Mouse (Mus musculus) lung, postnatal 0 days (tissue): ENCODE results near the gene Nmi. TPM values are rescaled to one million over a fixed set of nuclear protein-coding genes. Genes with fewer than 3 reads are reported as not detected.

Experiments used
- ATAC-seq: fragments of 200-750 bp; cut with Nextera tagmentation; 2 replicates; pipeline ENCODE4 v1.8.0; 2017; ENCODE audit warnings: moderate library complexity
- DNase-seq: peaks from one replicate; pipeline ENCODE4 v3.0.0-alpha.2; 2016; ENCODE audit warnings: low spot score
- H3K27ac ChIP-seq: fragments of 300-500 bp; sonication (generic); 2 replicates; pipeline ENCODE4 v1.5.1; 2014; ENCODE audit warnings: antibody characterized with exemption, mild to moderate bottlenecking, low read length, mixed read lengths
- H3K27me3 ChIP-seq: fragments of 300-500 bp; sonication (generic); replicated peaks from 2 replicates; pipeline ENCODE4 v1.6.1; 2014; ENCODE audit warnings: low read length, mixed read lengths; ENCODE audit not compliant: insufficient read depth
- H3K36me3 ChIP-seq: fragments of 300-500 bp; sonication (generic); 2 replicates; pipeline ENCODE4 v1.6.1; 2014; ENCODE audit warnings: low read length, mixed read lengths; ENCODE audit not compliant: insufficient read depth
- H3K4me1 ChIP-seq: fragments of 300-500 bp; sonication (generic); 2 replicates; pipeline ENCODE4 v1.6.1; 2014; ENCODE audit warnings: antibody characterized with exemption, low read depth, low read length, mixed read lengths; ENCODE audit not compliant: insufficient read depth
- H3K4me2 ChIP-seq: fragments of 300-500 bp; sonication (generic); replicated peaks from 2 replicates; pipeline ENCODE4 v1.6.1; 2014; ENCODE audit warnings: low read depth, mild to moderate bottlenecking, low read length, moderate library complexity, mixed read lengths
- H3K4me3 ChIP-seq: fragments of 300-500 bp; sonication (generic); 2 replicates; pipeline ENCODE4 v1.5.1; 2014; ENCODE audit warnings: low read depth, low read length
- H3K9ac ChIP-seq: fragments of 300-500 bp; sonication (generic); replicated peaks from 2 replicates; pipeline ENCODE4 v1.6.1; 2014; ENCODE audit warnings: low read depth, mild to moderate bottlenecking
- H3K9me3 ChIP-seq: fragments of 300-500 bp; sonication (generic); 2 replicates; pipeline ENCODE4 v1.6.1; 2016; ENCODE audit warnings: low read length, mixed read lengths
- CTCF ChIP-seq: IDR thresholded peaks from 2 replicates; pipeline ENCODE4 v1.5.1; 2016; ENCODE audit warnings: antibody characterized with exemption, mild to moderate bottlenecking
- EP300 ChIP-seq: IDR thresholded peaks from 2 replicates; pipeline ENCODE4 v1.6.1; 2016; ENCODE audit warnings: antibody characterized with exemption, mild to moderate bottlenecking, control low read depth
- WGBS: fragments of 180-500 bp; shearing (Covaris S2); extraction: QIAGEN DNeasy Blood & Tissue Kit; methylation state at CpG from one replicate; pipeline ENCODE4 v1.1.7; 2014; 5-methylcytosine and 5-hydroxymethylcytosine counted together
- polyA plus RNA-seq: library from polyadenylated mRNA; unstranded; fragments of >200 nt; fragmentation: Nextera tagmentation; extraction: Ambion mirVana; gene quantifications from 2 replicates; pipeline ENCODE4 v1.2.1, GENCODE M21; 2015

Gene Nmi
- polyA plus RNA-seq, 1 experiment from 2014 or later = 36.6 TPM

DNA sequence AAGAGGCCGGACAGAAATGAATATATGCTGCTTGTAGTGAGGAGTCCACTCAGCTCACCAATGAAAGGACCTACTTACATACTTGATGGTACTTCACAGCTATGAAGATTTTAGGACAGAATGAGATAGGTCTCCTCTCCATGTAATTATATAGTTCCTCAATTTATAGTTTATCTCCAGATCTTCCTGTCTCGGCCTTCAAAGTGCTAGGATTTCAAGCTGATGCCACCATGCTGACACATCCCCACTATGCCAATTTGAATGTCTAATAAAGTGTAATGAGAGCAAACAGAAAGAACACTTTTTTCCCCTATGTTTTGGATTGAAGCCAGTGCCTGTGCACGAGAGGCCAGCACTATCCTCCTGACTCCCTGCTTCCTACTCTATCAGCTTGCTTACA, 36.7 kb downstream of the Nmi start:
- Histone ChIP-seq H3K36me3 (no peaks in the 10 kb centered on the region), H3K4me1 (peaks cover 5% of the 10 kb centered on the region; the same call in 1 of the 2 replicates), H3K9ac (no peak overlapping the region), H3K27ac (no peak overlapping the region), H3K9me3 (no peaks in the 10 kb centered on the region), H3K27me3 (no peaks in the 10 kb centered on the region), H3K4me3 (no peak overlapping the region), H3K4me2 (no peak overlapping the region)
- TF ChIP-seq EP300 (no peak), CTCF (no peak)
- 64% methylated on average over 3 of the region's 3 CpGs for WGBS
- no peak for ATAC-seq
- no peak for DNase-seq

DNA sequence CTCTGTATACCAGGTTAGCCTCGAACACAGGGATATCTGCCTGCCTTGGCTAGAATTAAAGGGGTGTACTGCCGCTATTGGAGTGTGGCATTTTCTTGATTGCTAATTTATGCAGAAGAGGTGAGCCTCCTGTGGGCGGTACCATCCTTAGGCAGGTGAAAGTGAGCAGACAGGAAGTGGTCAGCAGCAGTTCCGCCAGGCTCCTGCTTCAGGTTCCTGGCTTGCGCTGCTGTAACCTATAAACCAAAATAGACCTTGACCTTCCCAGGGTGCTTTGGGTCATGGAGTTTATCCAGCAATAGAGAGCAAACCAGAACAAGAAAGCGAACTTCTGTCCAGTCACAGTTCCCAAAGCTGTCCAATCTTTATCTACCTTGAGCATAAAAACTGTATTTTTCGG, 37.4 kb downstream of the Nmi start:
- Histone ChIP-seq H3K9ac (no peak overlapping the region), H3K4me3 (no peak overlapping the region), H3K4me2 (no peak overlapping the region), H3K36me3 (no peaks in the 10 kb centered on the region), H3K4me1 (peaks cover 5% of the 10 kb centered on the region; the same call in 1 of the 2 replicates), H3K27me3 (no peaks in the 10 kb centered on the region), H3K9me3 (no peaks in the 10 kb centered on the region), H3K27ac (no peak overlapping the region)
- ATAC-seq (no peak), DNase-seq (no peak)
- 93% methylated on average over 7 of the region's 7 CpGs for WGBS
- TF ChIP-seq EP300 (no peak), CTCF (no peak)

DNA sequence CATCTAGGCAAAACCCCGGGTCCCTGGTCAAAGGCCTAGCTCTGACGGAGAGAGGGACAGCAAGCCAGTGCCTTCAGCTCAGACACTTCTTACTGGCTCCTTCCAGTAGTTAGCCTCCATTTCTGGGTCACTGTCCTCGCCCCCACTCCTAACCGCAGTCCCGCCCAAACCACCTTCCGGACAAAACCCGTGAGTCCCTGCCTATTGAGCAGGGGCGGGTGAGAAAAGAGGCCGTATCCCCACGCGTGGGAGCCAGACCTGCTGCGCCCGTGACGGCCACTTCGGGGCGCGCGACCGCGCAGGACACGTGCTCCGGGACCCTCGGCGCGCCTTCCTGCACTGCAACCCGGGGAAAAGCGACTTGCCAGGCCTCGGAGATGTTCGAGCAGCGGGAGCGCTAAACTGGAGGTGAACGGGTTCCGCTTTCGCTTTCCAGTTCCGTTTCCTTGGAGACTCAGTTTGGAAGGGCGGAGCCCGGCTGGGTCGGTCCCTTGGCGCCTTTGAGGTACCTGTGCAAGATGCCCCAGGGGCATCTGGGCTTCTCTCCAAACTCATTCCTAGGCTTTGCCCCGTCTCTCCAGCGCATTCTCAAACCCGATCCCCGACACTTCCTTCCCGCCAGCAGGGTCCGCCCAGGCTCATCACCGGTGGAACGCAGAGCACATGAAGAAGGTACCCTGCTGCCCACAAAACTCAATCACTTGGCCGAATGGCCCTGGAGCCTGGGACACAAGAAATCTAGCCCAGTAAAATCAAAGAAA, 38.5 kb downstream of the Nmi start, which contains the start of gene Rbm43:
TSS of gene Rbm43 (minus strand) at position 590 of the 761 bp plus-strand sequence.
- under 1% methylated on average over 47 of the region's 48 CpGs for WGBS
- Histone ChIP-seq H3K4me3 (peak within 1 kb of the TSS; percentile 81), H3K27me3 (no peaks in the 10 kb centered on the region), H3K27ac (peak within 1 kb of the TSS; percentile 80), H3K4me1 (peaks cover 5% of the 10 kb centered on the region; the same call in 1 of the 2 replicates), H3K9me3 (no peaks in the 10 kb centered on the region), H3K9ac (peak within 1 kb of the TSS; percentile 62), H3K4me2 (peak within 1 kb of the TSS; percentile 80), H3K36me3 (no peaks in the 10 kb centered on the region)
- DNase-seq (peak; percentile 87), ATAC-seq (peak; percentile 86)
- TF ChIP-seq CTCF = peak; percentile 66
- no peak for TF ChIP-seq EP300

DNA sequence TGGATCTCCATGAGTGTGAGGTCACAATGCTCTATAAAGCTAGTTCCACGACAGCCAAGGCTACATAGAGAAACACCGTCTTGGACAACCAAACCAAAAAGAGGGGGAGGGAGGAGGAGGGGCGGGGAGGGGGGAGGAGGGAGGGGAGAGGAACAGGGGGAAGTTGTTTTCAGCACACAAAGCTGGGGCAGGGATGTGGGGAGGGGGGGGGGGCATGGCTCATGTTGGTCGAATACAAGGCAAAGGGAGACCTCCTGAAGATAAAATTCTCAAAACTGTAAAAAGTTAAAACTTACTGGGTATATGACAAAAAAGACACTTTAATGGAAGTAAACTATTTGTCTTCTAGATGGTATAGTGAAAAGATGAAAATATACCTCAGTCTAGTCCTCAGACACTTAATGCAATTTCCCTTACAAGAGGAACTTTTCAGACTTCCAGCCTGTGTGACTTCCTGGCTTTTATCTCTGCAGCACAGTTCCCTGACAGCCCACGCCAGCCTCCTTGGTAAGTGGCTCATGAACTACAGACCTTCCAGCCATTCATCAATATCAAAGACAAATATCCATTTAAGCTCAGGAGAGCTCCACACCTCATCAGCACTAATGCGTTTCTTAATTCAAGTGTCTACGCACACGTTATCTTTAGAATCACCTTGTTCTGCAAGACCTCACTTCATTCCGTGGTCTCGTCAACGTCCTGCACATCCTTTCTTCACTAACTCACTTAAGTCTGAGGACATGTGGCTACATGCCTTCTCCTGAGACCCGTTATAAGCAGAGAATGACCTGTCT, 39.8 kb downstream of the Nmi start:
- Histone ChIP-seq H3K4me3 (peak overlapping the region; percentile 81; the same call in 1 of the 2 replicates), H3K4me2 (peak overlapping the region; percentile 80), H3K36me3 (no peaks in the 10 kb centered on the region), H3K9me3 (no peaks in the 10 kb centered on the region), H3K27me3 (no peaks in the 10 kb centered on the region), H3K9ac (no peak overlapping the region; the same call in 1 of the 2 replicates), H3K27ac (0 out of 2 replicates have a peak overlapping the region, but pooled peaks have one; percentile 80), H3K4me1 (peaks cover 5% of the 10 kb centered on the region; the same call in 1 of the 2 replicates)
- peak; percentile 16 for DNase-seq
- no peak for TF ChIP-seq EP300
- no peak for TF ChIP-seq CTCF
- WGBS = 19% methylated on average over 11 of the region's 12 CpGs
- no peak for ATAC-seq

DNA sequence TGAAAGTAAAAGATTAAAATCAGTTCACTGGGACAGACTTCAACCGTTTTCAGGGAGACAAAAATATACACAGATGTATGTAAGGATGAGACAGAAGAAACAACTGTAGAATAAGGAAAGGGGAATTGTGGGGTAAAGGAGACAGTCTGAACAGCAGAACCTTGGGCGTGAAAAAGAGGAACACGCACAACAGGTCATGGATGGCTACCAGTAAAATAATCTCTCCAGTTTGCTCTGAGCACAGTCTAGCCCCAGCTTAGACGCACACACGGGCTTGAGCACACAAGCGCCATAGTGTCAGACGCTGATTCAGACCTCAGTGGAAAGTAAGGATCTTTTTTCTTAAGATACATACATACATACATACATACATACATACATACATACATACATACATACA, 42.1 kb downstream of the Nmi start:
- no peak for ATAC-seq
- Histone ChIP-seq H3K9ac (no peak overlapping the region), H3K4me3 (no peak overlapping the region), H3K4me2 (no peak overlapping the region), H3K4me1 (peaks cover 5% of the 10 kb centered on the region; the same call in 1 of the 2 replicates), H3K27ac (no peak overlapping the region), H3K27me3 (no peaks in the 10 kb centered on the region), H3K36me3 (no peaks in the 10 kb centered on the region), H3K9me3 (no peaks in the 10 kb centered on the region)
- WGBS = 78% methylated on average over 7 of the region's 7 CpGs
- DNase-seq = no peak
- TF ChIP-seq EP300 (no peak), CTCF (no peak)
